Mouse (Mus musculus): ENCODE results near the gene Apex1. TPM values are rescaled to one million over a fixed set of nuclear protein-coding genes. Genes with fewer than 3 reads are reported as not detected.
"Not testable (repeated sequence)": the region's sequence is repeated elsewhere in the genome, so short reads cannot be mapped to it uniquely, and the experiment has no call there.

Gene Apex1
- polyA plus RNA-seq, 1 experiment from 2014 or later = 217 TPM

- Histone ChIP-seq H3K36me3 (ENCODE audit: control insufficient read depth, insufficient read depth, low read length) (peaks cover 4% of the 10 kb centered on the region), H3K9me3 (ENCODE audit: control insufficient read depth, low read depth, low read length) (no peaks in the 10 kb centered on the region), H3K27me3 (ENCODE audit: control insufficient read depth, insufficient read depth, low read length) (no peaks in the 10 kb centered on the region), H3K4me2 (replicated peaks; ENCODE audit: low read depth, low read length) (no peak overlapping the region), H3K9ac (replicated peaks; ENCODE audit: low read depth, low read length) (no peak overlapping the region), H3K27ac (ENCODE audit: low read length) (no peak overlapping the region), H3K4me1 (ENCODE audit: control insufficient read depth, insufficient read depth, low read length) (no peaks in the 10 kb centered on the region), H3K4me3 (ENCODE audit: low read depth, low read length) (no peak overlapping the region)
- 92% methylated on average over 10 of the region's 10 CpGs for WGBS
- ATAC-seq (ENCODE audit: insufficient number of reproducible peaks, insufficient read depth, low FRiP score, low read depth) = no peak
These were observed 30.7 kb downstream of the Apex1 start for GRCm38 (mm10) chr14:50955487-50955886.

GRCm38 (mm10) chr14:50955942-50956508 is 31.3 kb downstream of the Apex1 start, which contains the start of gene Pnp2:
Pnp2 (plus strand) TSS chr14:50955992.
- H3K36me3 ChIP-seq (ENCODE audit: control insufficient read depth, insufficient read depth, low read length); H3K4me3 ChIP-seq (ENCODE audit: low read depth, low read length); H3K9me3 ChIP-seq (ENCODE audit: control insufficient read depth, low read depth, low read length); H3K27ac ChIP-seq (ENCODE audit: low read length); H3K4me1 ChIP-seq (ENCODE audit: control insufficient read depth, insufficient read depth, low read length); H3K9ac ChIP-seq (replicated peaks; ENCODE audit: low read depth, low read length); H3K27me3 ChIP-seq (ENCODE audit: control insufficient read depth, insufficient read depth, low read length): not testable (repeated sequence)
- ATAC-seq (ENCODE audit: insufficient number of reproducible peaks, insufficient read depth, low FRiP score, low read depth) = peak; percentile 80
- 7% methylated on average over 19 of the region's 19 CpGs for WGBS
- 0 out of 2 replicates have a peak within 1 kb of the TSS, but pooled peaks have one; percentile 12 for H3K4me2 ChIP-seq (replicated peaks; ENCODE audit: low read depth, low read length)

- 85% methylated on average over 6 of the region's 6 CpGs for WGBS
- H3K9me3 ChIP-seq (ENCODE audit: control insufficient read depth, low read depth, low read length); H3K27me3 ChIP-seq (ENCODE audit: control insufficient read depth, insufficient read depth, low read length); H3K27ac ChIP-seq (ENCODE audit: low read length); H3K4me3 ChIP-seq (ENCODE audit: low read depth, low read length); H3K9ac ChIP-seq (replicated peaks; ENCODE audit: low read depth, low read length); H3K36me3 ChIP-seq (ENCODE audit: control insufficient read depth, insufficient read depth, low read length); H3K4me1 ChIP-seq (ENCODE audit: control insufficient read depth, insufficient read depth, low read length); H3K4me2 ChIP-seq (replicated peaks; ENCODE audit: low read depth, low read length); ATAC-seq (ENCODE audit: insufficient number of reproducible peaks, insufficient read depth, low FRiP score, low read depth): not testable (repeated sequence)
These were observed 32.0 kb downstream of the Apex1 start for GRCm38 (mm10) chr14:50956724-50957123.

GRCm38 (mm10) chr14:50957146-50957545 is 32.4 kb downstream of the Apex1 start:
- 76% methylated on average over 3 of the region's 3 CpGs for WGBS
- not testable (repeated sequence) for H3K4me2 ChIP-seq (replicated peaks; ENCODE audit: low read depth, low read length); H3K9me3 ChIP-seq (ENCODE audit: control insufficient read depth, low read depth, low read length); H3K9ac ChIP-seq (replicated peaks; ENCODE audit: low read depth, low read length); H3K36me3 ChIP-seq (ENCODE audit: control insufficient read depth, insufficient read depth, low read length); H3K4me3 ChIP-seq (ENCODE audit: low read depth, low read length); H3K4me1 ChIP-seq (ENCODE audit: control insufficient read depth, insufficient read depth, low read length); H3K27me3 ChIP-seq (ENCODE audit: control insufficient read depth, insufficient read depth, low read length); H3K27ac ChIP-seq (ENCODE audit: low read length); ATAC-seq (ENCODE audit: insufficient number of reproducible peaks, insufficient read depth, low FRiP score, low read depth)

GRCm38 (mm10) chr14:50958289-50958995 is 33.7 kb downstream of the Apex1 start:
- not testable (repeated sequence) for H3K4me1 ChIP-seq (ENCODE audit: control insufficient read depth, insufficient read depth, low read length)
- WGBS = 89% methylated on average over 5 of the region's 5 CpGs

GRCm38 (mm10) chr14:50968216-50968980 is 43.6 kb downstream of the Apex1 start:
- Histone ChIP-seq H3K27ac (ENCODE audit: low read length) (no peak overlapping the region), H3K4me2 (replicated peaks; ENCODE audit: low read depth, low read length) (no peak overlapping the region), H3K9me3 (ENCODE audit: control insufficient read depth, low read depth, low read length) (no peaks in the 10 kb centered on the region), H3K9ac (replicated peaks; ENCODE audit: low read depth, low read length) (no peak overlapping the region), H3K4me3 (ENCODE audit: low read depth, low read length) (no peak overlapping the region), H3K36me3 (ENCODE audit: control insufficient read depth, insufficient read depth, low read length) (no peaks in the 10 kb centered on the region), H3K4me1 (ENCODE audit: control insufficient read depth, insufficient read depth, low read length) (no peaks in the 10 kb centered on the region), H3K27me3 (ENCODE audit: control insufficient read depth, insufficient read depth, low read length) (no peaks in the 10 kb centered on the region)
- WGBS = 87% methylated on average over 5 of the region's 5 CpGs
- no peak for ATAC-seq (ENCODE audit: insufficient number of reproducible peaks, insufficient read depth, low FRiP score, low read depth)

More at GRCm38 (mm10) chr14:50958289-50958995, 33.7 kb downstream of the Apex1 start:
- H3K27ac ChIP-seq (ENCODE audit: low read length); H3K4me2 ChIP-seq (replicated peaks; ENCODE audit: low read depth, low read length); H3K27me3 ChIP-seq (ENCODE audit: control insufficient read depth, insufficient read depth, low read length); ATAC-seq (ENCODE audit: insufficient number of reproducible peaks, insufficient read depth, low FRiP score, low read depth); H3K36me3 ChIP-seq (ENCODE audit: control insufficient read depth, insufficient read depth, low read length); H3K9me3 ChIP-seq (ENCODE audit: control insufficient read depth, low read depth, low read length); H3K9ac ChIP-seq (replicated peaks; ENCODE audit: low read depth, low read length); H3K4me3 ChIP-seq (ENCODE audit: low read depth, low read length): not testable (repeated sequence)

- Histone ChIP-seq H3K9ac (replicated peaks; ENCODE audit: low read depth, low read length) (no peak overlapping the region), H3K4me1 (ENCODE audit: control insufficient read depth, insufficient read depth, low read length) (no peaks in the 10 kb centered on the region), H3K27me3 (ENCODE audit: control insufficient read depth, insufficient read depth, low read length) (no peaks in the 10 kb centered on the region), H3K9me3 (ENCODE audit: control insufficient read depth, low read depth, low read length) (no peaks in the 10 kb centered on the region), H3K36me3 (ENCODE audit: control insufficient read depth, insufficient read depth, low read length) (no peaks in the 10 kb centered on the region), H3K4me2 (replicated peaks; ENCODE audit: low read depth, low read length) (no peak overlapping the region), H3K4me3 (ENCODE audit: low read depth, low read length) (no peak overlapping the region), H3K27ac (ENCODE audit: low read length) (no peak overlapping the region)
- 11% methylated on average over 1 of the region's 1 CpGs for WGBS
- no peak for ATAC-seq (ENCODE audit: insufficient number of reproducible peaks, insufficient read depth, low FRiP score, low read depth)
These were observed 44.3 kb downstream of the Apex1 start for GRCm38 (mm10) chr14:50969041-50969440.

GRCm38 (mm10) chr14:50969558-50970544 is 45.1 kb downstream of the Apex1 start:
- Histone ChIP-seq H3K27me3 (ENCODE audit: control insufficient read depth, insufficient read depth, low read length) (no peaks in the 10 kb centered on the region), H3K4me2 (replicated peaks; ENCODE audit: low read depth, low read length) (no peak overlapping the region), H3K27ac (ENCODE audit: low read length) (no peak overlapping the region), H3K4me3 (ENCODE audit: low read depth, low read length) (no peak overlapping the region), H3K9ac (replicated peaks; ENCODE audit: low read depth, low read length) (no peak overlapping the region), H3K9me3 (ENCODE audit: control insufficient read depth, low read depth, low read length) (no peaks in the 10 kb centered on the region), H3K4me1 (ENCODE audit: control insufficient read depth, insufficient read depth, low read length) (no peaks in the 10 kb centered on the region), H3K36me3 (ENCODE audit: control insufficient read depth, insufficient read depth, low read length) (no peaks in the 10 kb centered on the region)
- WGBS = 39% methylated on average over 12 of the region's 12 CpGs
- no peak for ATAC-seq (ENCODE audit: insufficient number of reproducible peaks, insufficient read depth, low FRiP score, low read depth)
